Mouse (Mus musculus): ENCODE data around the gene Itfg2. TPM values are rescaled to one million over a fixed set of nuclear protein-coding genes. Genes with fewer than 3 reads are reported as not detected.

The Itfg2 gene
- polyA plus RNA-seq, 1 experiment = 6.9 TPM

DNA sequence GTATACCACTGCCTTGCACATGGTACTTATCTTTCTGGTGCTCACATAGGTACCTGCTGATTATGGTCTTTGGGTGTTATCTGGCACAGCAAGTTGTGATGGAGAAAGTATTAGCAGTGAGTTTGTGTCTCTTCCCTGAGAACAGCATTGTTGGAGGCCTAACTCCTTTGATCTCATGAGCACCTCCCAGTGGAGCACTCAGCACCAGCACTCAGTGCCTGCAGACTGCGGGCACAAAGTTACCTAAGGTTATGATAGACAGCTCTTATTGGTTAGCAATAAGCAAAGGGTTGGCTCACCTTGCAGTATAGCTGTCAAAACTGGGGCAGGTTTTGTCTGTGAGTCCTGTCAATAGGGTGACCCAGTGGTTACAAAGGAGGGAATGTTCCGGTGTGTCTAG is 15.5 kb upstream of the Itfg2 start:
- H3K4me3 ChIP-seq (ENCODE audit: insufficient read depth, low read depth, low read length) = no peak overlapping the region
- peaks cover 12% of the 10 kb centered on the region for H3K4me1 ChIP-seq (ENCODE audit: control insufficient read depth, insufficient read depth, insufficient read length, low read length)
- H3K27ac ChIP-seq (replicated peaks; ENCODE audit: low read depth, low read length) = no peak overlapping the region

DNA sequence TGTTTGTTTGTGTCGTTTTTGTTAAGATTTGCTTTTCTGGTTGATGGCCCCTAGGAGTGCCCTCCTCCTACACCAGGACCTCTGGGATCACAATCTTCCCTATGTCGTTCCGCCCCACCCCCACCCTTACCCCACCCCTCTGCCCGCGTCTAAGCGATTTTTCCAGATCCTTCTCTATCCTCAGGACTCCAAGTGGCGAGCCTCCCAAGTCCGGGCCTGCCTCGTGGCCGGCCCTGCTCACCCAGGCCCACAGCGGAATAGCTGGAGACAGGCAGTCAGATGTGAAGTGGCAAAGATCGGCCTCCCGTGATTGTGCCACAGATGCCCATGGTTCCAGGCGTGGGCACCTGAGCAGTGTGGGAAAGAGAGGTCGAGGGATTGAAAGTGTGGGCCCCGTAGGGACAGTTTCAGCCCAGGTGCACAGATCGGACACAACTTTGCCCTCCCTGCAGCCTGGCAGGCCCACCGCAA is 14.2 kb upstream of the Itfg2 start:
- peaks cover 12% of the 10 kb centered on the region for H3K4me1 ChIP-seq (ENCODE audit: control insufficient read depth, insufficient read depth, insufficient read length, low read length)
- H3K4me3 ChIP-seq (ENCODE audit: insufficient read depth, low read depth, low read length) = peak overlapping the region; percentile 73
- peak overlapping the region; percentile 97 for H3K27ac ChIP-seq (replicated peaks; ENCODE audit: low read depth, low read length)

DNA sequence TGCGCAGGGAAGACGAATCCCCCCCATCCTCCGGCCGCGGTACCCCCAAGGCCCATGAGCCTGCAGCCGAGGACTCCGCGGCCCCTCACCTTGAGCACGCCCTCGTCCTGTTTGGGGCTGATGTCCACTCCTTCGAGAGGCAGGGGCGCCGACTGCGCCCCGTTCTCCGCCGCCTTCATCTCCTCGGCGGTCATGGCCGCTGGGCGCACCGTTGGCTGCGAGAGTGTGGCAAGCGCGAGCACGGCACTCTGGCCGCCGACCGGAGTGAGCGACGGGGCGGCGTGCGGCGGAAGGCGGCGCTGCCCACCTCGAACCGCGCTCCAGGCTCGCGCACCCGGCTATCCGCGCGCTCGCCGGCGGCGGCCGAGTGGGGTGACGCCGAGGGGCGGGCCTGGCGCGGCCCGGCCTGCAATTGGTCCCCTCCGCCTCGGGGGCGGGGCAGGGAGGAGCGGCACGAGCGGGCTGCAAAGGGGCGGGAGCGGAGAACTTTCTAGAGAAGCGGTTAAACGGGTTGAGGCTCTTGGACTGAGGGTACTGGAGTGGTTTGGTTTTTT is 13.7 kb upstream of the Itfg2 start, which contains the start of gene Fkbp4:
Gene Fkbp4 (minus strand): TSS at position 361 of the 554 bp plus-strand sequence.
- Histone ChIP-seq H3K4me3 (ENCODE audit: insufficient read depth, low read depth, low read length) (peak within 1 kb of the TSS; percentile 97), H3K4me1 (ENCODE audit: control insufficient read depth, insufficient read depth, insufficient read length, low read length) (peaks cover 14% of the 10 kb centered on the region), H3K27ac (replicated peaks; ENCODE audit: low read depth, low read length) (peak within 1 kb of the TSS; percentile 97)

DNA sequence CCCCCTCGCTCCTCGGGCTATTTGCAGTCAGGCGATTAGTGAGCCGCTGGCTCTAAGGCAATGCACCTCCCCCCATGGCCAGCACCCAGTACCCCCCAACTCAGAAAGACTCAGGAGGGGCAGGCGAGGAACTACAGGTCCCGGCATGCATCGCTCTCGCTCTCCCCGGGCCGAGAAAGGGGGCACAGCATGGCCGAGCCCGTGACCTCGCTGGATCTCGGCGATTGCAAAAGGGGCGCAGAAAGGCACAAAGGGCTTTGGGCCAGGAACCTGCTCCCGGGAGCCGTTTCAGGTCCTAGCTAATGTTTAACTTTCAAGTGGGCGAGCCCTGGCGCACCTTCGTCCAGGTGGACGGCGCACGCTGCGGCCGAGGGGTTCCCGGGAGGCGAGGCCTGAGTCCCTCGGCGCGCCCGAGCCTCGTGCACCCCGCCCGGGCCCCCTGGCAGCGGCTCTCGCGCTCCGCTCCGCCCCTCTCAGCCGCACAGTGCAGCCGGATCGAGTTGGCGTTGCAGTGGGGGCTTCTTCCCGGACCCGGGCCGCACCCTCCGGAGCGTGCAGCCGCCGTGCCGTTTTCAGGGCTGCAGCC is 13.1 kb upstream of the Itfg2 start:
- peak overlapping the region; percentile 55 for H3K27ac ChIP-seq (replicated peaks; ENCODE audit: low read depth, low read length)
- peak overlapping the region; percentile 97 for H3K4me3 ChIP-seq (ENCODE audit: insufficient read depth, low read depth, low read length)
- peaks cover 16% of the 10 kb centered on the region for H3K4me1 ChIP-seq (ENCODE audit: control insufficient read depth, insufficient read depth, insufficient read length, low read length)

DNA sequence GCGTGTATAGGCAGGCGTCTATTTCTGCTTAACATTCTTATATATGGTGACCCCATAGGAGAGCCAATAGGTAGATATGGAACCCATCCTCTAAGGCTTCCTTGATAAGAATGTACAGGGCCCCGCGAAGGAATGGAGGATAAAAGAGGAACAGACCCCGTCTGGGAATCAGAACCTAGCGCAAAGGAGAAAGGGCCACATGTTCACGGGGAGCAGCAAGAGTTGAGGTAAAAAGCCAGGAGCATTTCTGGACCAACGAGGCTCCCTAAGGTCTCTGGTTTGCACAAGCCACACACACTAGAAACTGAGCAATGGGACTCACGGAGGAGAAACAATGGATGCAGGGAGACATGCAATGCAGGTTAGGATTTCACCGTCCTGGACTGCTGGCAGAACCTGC is 12.6 kb upstream of the Itfg2 start:
- Histone ChIP-seq H3K27ac (replicated peaks; ENCODE audit: low read depth, low read length) (no peak overlapping the region), H3K4me3 (ENCODE audit: insufficient read depth, low read depth, low read length) (peak overlapping the region; percentile 97), H3K4me1 (ENCODE audit: control insufficient read depth, insufficient read depth, insufficient read length, low read length) (peaks cover 20% of the 10 kb centered on the region)

DNA sequence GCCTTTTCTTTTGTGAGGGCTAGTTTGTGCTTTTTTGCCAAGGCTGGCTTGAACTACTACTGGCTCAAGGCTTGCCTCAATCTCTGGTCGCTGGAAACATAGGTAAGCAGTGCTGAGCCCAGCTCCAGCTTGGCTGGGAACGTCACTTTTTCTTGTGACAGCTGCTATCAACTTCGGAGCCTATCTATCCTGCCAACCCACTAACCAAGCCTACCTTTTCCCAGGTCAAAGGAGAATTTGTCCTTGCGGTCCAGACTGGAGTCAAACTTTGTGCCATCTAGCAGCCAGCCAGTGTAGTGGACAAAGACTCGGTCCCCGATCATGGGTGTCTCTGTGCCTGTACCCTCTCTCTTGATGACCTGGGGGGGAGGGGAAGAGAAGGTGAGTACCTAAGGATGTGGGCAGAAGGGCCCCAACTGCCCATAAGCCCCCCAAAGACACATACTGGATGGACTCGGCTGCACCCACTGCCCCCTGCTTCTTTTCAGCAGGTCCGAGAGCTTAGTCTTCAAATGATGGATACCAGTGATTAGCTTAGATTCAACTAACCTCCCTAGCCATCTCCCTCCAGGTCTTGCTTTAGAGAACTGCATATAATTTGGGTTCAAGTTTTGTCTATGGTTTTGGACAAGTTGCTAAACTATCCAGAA is 11.8 kb upstream of the Itfg2 start:
- peaks cover 20% of the 10 kb centered on the region for H3K4me1 ChIP-seq (ENCODE audit: control insufficient read depth, insufficient read depth, insufficient read length, low read length)
- H3K4me3 ChIP-seq (ENCODE audit: insufficient read depth, low read depth, low read length) = no peak overlapping the region
- H3K27ac ChIP-seq (replicated peaks; ENCODE audit: low read depth, low read length) = no peak overlapping the region

DNA sequence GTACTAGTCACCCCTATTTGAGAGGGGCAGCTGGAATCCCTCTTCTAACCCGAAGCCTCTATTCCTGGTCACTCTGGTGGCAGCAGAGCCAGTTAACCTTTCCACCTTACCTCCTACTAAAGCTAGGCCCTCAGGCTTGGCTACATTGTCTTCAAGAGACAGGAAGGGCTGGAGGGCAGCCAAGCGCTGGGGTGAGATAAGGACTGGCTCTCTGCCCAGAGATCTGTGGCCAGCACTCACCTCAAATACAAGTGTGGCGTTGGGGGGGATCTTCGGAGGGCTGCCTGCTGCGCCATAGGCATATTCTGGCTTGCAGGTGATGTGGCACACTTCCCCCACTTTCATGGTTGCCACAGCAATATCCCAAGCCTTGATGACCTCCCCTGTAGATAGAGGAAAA is 10.7 kb upstream of the Itfg2 start:
- Histone ChIP-seq H3K27ac (replicated peaks; ENCODE audit: low read depth, low read length) (no peak overlapping the region; the same call in 1 of the 2 replicates), H3K4me1 (ENCODE audit: control insufficient read depth, insufficient read depth, insufficient read length, low read length) (peaks cover 20% of the 10 kb centered on the region), H3K4me3 (ENCODE audit: insufficient read depth, low read depth, low read length) (no peak overlapping the region)

DNA sequence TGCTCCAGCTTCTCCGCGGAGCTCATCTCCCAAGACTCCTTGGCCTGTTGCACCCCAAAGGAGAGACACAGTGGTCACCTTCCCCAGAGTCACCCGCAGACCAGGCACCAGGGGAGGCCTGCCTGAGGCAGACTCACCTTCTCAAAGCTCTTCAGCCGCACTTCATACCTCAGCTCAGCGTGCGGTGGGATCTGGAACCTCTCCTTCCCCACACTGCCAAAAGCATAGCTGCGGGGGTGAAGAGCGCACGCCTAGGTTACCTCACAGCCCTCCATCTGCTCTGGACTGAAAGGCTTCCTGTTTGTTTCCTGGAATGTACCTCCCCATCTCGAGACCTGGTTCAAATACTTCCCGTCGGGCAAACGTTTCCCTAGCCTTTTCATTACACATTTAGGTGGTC is 8.8 kb upstream of the Itfg2 start:
- no peak overlapping the region for H3K4me3 ChIP-seq (ENCODE audit: insufficient read depth, low read depth, low read length)
- peaks cover 17% of the 10 kb centered on the region for H3K4me1 ChIP-seq (ENCODE audit: control insufficient read depth, insufficient read depth, insufficient read length, low read length)
- H3K27ac ChIP-seq (replicated peaks; ENCODE audit: low read depth, low read length) = no peak overlapping the region

DNA sequence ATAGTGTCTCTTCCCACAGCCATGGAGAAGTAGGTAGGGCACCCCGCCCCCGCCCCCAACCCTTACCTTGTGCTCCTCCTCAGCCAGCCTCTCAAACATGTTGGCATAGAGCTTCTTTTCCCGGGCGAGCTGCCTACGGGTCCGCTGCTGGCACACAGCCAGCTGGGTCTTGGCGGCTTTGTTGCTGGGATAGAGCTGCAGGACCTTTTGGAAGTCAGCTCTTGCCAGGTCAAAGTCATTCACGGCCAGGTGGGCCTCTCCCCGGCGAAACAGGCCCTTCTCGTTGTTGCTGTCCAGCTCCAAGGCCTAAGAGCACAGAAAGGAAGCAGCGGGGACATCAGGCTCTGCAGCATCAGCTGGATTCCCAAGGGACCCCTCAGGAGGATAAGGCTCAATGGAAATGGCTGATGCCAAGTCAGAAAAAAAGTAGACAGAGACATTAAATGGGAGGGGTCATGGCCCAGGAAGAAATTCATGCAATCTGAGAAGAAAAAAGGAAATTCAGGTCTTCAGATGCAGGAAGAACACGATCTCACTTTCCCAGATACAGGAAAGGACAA is 7.7 kb upstream of the Itfg2 start:
- H3K4me3 ChIP-seq (ENCODE audit: insufficient read depth, low read depth, low read length) = no peak overlapping the region
- no peak overlapping the region for H3K27ac ChIP-seq (replicated peaks; ENCODE audit: low read depth, low read length)
- peaks cover 17% of the 10 kb centered on the region for H3K4me1 ChIP-seq (ENCODE audit: control insufficient read depth, insufficient read depth, insufficient read length, low read length)

DNA sequence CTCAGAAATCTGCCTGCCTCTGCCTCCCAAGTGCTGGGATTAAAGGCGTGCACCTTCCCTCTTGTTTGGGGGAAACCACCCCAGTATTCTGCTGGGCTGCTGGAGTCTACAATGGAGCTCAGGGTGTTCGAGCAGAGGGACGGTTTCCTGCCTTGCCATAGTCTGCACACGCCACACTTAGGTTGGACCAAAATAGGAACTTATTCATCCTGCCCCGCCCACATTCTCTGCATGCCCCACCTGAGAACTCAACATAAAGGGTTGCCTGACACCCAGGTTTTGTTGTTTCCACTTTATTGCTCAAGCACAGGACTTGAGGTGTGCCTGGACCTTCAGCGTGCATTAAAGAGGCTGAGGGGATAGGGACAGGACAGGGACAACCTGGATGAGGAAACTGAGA is 5.1 kb upstream of the Itfg2 start:
- Histone ChIP-seq H3K27ac (replicated peaks; ENCODE audit: low read depth, low read length) (no peak overlapping the region), H3K4me1 (ENCODE audit: control insufficient read depth, insufficient read depth, insufficient read length, low read length) (peaks cover 8% of the 10 kb centered on the region), H3K4me3 (ENCODE audit: insufficient read depth, low read depth, low read length) (no peak overlapping the region)

DNA sequence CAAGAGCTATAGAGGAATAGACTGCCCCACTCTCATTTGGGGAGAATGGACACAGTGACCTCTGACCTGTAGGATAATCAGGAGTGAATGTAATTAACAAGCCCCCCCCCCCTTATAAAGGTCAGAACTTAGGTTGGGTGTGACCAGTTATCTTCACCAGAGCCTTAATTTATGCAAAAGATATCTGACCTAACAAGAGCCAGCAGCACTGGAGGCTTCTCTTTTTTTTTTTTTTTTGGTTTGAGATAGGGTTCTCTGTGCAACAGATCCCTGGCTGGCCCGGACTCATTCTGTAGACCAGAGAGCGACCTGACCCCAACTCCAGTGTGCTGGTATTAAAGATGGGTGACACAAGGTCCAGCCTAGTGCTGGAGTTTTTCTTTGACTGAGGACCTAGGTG is 4.6 kb upstream of the Itfg2 start:
- no peak overlapping the region for H3K27ac ChIP-seq (replicated peaks; ENCODE audit: low read depth, low read length)
- no peak overlapping the region for H3K4me3 ChIP-seq (ENCODE audit: insufficient read depth, low read depth, low read length)
- peaks cover 8% of the 10 kb centered on the region for H3K4me1 ChIP-seq (ENCODE audit: control insufficient read depth, insufficient read depth, insufficient read length, low read length)

DNA sequence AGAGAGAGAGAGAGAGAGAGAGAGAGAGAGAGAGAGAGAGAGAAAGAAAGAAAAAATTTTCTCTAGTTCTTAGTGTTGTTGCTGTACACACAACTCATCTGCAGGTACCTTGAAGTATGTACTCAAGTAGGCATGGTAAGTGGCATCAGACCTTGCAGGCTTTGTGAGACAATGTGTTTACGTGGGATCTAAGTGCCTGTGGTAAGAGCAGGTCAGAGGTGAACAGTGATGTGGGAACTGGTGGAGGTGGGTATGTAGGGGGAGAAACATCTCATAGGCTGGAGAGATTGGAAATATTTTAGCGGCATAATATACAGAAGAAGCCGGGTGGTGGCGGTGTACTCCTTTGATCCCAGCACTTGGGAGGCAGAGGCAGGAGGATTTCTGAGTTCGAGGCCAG is 2.8 kb upstream of the Itfg2 start:
- Histone ChIP-seq H3K4me1 (ENCODE audit: control insufficient read depth, insufficient read depth, insufficient read length, low read length) (peaks cover 4% of the 10 kb centered on the region; the same call in 1 of the 2 replicates), H3K27ac (replicated peaks; ENCODE audit: low read depth, low read length) (no peak overlapping the region), H3K4me3 (ENCODE audit: insufficient read depth, low read depth, low read length) (no peak overlapping the region)

DNA sequence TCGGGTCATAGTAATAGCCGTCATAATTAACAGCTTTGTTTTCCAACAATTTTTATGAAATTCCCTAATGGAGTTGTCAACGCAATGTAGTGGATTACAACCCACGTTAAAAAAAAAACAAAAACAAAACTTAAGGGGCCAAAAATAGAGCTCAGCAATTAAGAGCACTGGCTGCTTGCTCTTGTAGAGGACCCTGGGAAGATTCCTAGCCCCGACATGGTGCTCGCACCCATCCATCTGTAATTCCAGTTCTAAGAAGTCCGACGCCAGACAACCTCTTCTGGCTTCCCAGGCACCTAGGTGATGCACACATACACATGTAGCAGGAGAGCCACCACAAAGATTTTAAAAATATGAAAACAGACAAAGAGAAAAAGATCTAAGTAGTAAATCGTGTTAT is 315 bp upstream of the Itfg2 start:
- peak overlapping the region; percentile 81 for H3K4me3 ChIP-seq (ENCODE audit: insufficient read depth, low read depth, low read length)
- H3K27ac ChIP-seq (replicated peaks; ENCODE audit: low read depth, low read length) = peak overlapping the region; percentile 99; the same call in 1 of the 2 replicates
- 0 out of 2 replicates have a peak, but pooled peaks cover 2% of the 10 kb centered on the region for H3K4me1 ChIP-seq (ENCODE audit: control insufficient read depth, insufficient read depth, insufficient read length, low read length)

DNA sequence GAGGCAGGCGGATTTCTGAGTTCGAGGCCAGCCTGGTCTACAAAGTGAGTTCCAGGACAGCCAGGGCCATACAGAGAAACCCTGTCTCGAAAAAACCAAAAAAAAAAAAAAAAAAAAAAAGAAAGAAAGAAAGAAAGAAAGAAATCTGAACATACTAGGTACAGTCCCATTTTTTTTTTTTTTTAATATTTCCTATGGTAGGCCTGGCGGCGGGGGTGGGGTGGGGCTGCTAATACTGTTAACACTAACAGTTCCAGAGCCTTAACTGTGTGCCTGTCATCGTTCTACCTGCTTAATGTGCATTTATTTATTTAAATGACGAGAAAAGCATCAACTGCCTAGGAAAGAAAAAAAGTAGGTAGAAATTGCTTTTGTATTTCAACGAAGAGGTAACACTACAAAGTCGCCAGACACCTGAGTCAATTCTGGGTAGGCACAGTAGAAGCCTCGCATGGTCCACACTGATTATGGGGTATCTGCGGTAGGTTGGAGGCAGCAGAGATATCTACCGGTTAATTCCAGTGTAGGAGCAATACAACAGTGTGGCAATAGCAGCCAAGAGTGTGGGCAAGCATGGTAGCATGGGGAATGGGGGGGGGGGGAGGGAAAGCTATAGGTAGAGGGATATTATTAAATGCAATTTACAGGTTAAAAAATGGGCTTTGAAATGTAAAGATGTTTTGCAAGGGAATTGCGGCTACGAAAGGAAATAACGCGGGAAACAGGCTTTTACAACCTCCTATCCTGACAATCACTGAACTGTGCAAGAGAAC is 1.0 kb downstream of the Itfg2 start:
- 0 out of 2 replicates have a peak, but pooled peaks cover 2% of the 10 kb centered on the region for H3K4me1 ChIP-seq (ENCODE audit: control insufficient read depth, insufficient read depth, insufficient read length, low read length)
- peak overlapping the region; percentile 70 for H3K4me3 ChIP-seq (ENCODE audit: insufficient read depth, low read depth, low read length)
- H3K27ac ChIP-seq (replicated peaks; ENCODE audit: low read depth, low read length) = no peak overlapping the region

DNA sequence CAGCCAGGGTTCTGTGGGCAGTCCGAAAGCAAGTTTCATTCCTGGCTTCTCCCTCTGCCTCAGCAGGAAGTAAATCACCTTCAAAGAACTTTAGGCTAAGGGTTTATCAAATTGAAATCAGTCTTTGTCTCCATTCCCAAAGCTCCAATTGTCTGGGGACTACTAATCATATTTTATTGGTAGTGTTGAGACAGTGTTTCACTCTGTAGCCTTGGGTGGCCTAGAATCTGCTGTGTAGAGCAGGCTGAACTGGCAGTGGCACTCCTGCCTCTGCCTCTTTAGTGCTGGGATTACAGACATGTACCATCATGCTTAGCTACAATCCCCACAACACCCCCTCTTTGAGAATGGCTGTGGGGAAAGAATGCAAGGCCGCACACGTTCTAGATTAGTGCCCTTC is 3.3 kb downstream of the Itfg2 start:
- Histone ChIP-seq H3K4me1 (ENCODE audit: control insufficient read depth, insufficient read depth, insufficient read length, low read length) (0 out of 2 replicates have a peak, but pooled peaks cover 2% of the 10 kb centered on the region), H3K4me3 (ENCODE audit: insufficient read depth, low read depth, low read length) (no peak overlapping the region), H3K27ac (replicated peaks; ENCODE audit: low read depth, low read length) (no peak overlapping the region)
